Mouse (Mus musculus) midbrain, embryonic 16.5 days (tissue): ENCODE results near the gene Aip. TPM values are rescaled to one million over a fixed set of nuclear protein-coding genes. Genes with fewer than 3 reads are reported as not detected.
"Not testable (repeated sequence)": the region's sequence is repeated elsewhere in the genome, so short reads cannot be mapped to it uniquely, and the experiment has no call there.

Experiments
- ATAC-seq: fragments of 200-750 bp; cut with Nextera tagmentation; 2 replicates; pipeline ENCODE4 v1.8.0; 2017; ENCODE audit warnings: moderate TSS enrichment
- H3K27ac ChIP-seq: fragments of 300-500 bp; sonication (generic); 2 replicates; pipeline ENCODE4 v1.5.1; 2014; ENCODE audit warnings: mild to moderate bottlenecking, low read length, mixed read lengths
- H3K27me3 ChIP-seq: fragments of 300-500 bp; sonication (generic); 2 replicates; pipeline ENCODE4 v1.6.1; 2014; ENCODE audit warnings: low read depth, low read length, mixed read lengths; ENCODE audit not compliant: control insufficient read depth, insufficient read depth
- H3K36me3 ChIP-seq: fragments of 300-500 bp; sonication (generic); 2 replicates; pipeline ENCODE4 v1.6.1; 2014; ENCODE audit warnings: mild to moderate bottlenecking, low read length, moderate library complexity, mixed read lengths; ENCODE audit not compliant: control insufficient read depth, insufficient read depth
- H3K4me1 ChIP-seq: fragments of 300-500 bp; sonication (generic); 2 replicates; pipeline ENCODE4 v1.6.1; 2014; ENCODE audit warnings: mild to moderate bottlenecking, low read length, mixed read lengths; ENCODE audit not compliant: control insufficient read depth, insufficient read depth
- H3K4me2 ChIP-seq: fragments of 300-500 bp; sonication (generic); 2 replicates; pipeline ENCODE4 v1.6.1; 2014; ENCODE audit warnings: mild to moderate bottlenecking, low read length, mixed read lengths
- H3K4me3 ChIP-seq: fragments of 300-500 bp; sonication (generic); 2 replicates; pipeline ENCODE4 v1.5.1; 2014; ENCODE audit warnings: low read depth, mild to moderate bottlenecking, low read length, moderate library complexity, mixed read lengths
- H3K9ac ChIP-seq: fragments of 300-500 bp; sonication (generic); 2 replicates; pipeline ENCODE4 v1.6.1; 2014; ENCODE audit warnings: low read depth, low read length, mixed read lengths
- H3K9me3 ChIP-seq: fragments of 300-500 bp; sonication (generic); replicated peaks from 2 replicates; pipeline ENCODE4 v1.6.1; 2014; ENCODE audit warnings: mild to moderate bottlenecking, low read length, mixed read lengths; ENCODE audit not compliant: control insufficient read depth, poor library complexity, severe bottlenecking
- WGBS: fragments of 180-500 bp; shearing (Covaris S2); extraction: QIAGEN DNeasy Blood & Tissue Kit; methylation state at CpG from one replicate; pipeline ENCODE4 v1.1.7; 2014; 5-methylcytosine and 5-hydroxymethylcytosine counted together
- polyA plus RNA-seq: library from polyadenylated mRNA; unstranded; fragments of >200 nt; fragmentation: Nextera tagmentation; extraction: Ambion mirVana; gene quantifications from 2 replicates; pipeline ENCODE4 v1.2.1, GENCODE M21; 2015

Aip gene
- polyA plus RNA-seq, 1 experiment from 2014 or later = 102 TPM

GRCm38 (mm10) chr19:4070756-4071155, 54.9 kb downstream of the Aip start:
- H3K4me3 ChIP-seq = no peak overlapping the region
- H3K36me3 ChIP-seq = no peaks in the 10 kb centered on the region
- no peaks in the 10 kb centered on the region for H3K27me3 ChIP-seq
- no peak for ATAC-seq
- no peaks in the 10 kb centered on the region for H3K4me1 ChIP-seq
- WGBS = 84% methylated on average over 8 of the region's 8 CpGs
- no peak overlapping the region for H3K27ac ChIP-seq
- no peak overlapping the region for H3K9ac ChIP-seq
- no peaks in the 10 kb centered on the region for H3K9me3 ChIP-seq
- no peak overlapping the region for H3K4me2 ChIP-seq

GRCm38 (mm10) chr19:4070311-4070710, 55.3 kb downstream of the Aip start:
- Histone ChIP-seq H3K36me3 (no peaks in the 10 kb centered on the region), H3K27ac (no peak overlapping the region), H3K4me1 (no peaks in the 10 kb centered on the region), H3K4me2 (no peak overlapping the region), H3K4me3 (no peak overlapping the region), H3K9ac (no peak overlapping the region), H3K27me3 (no peaks in the 10 kb centered on the region), H3K9me3 (no peaks in the 10 kb centered on the region)
- ATAC-seq = no peak
- 73% methylated on average over 15 of the region's 15 CpGs for WGBS

- no peaks in the 10 kb centered on the region for H3K36me3 ChIP-seq
- no peak overlapping the region for H3K4me3 ChIP-seq
- 45% methylated on average over 15 of the region's 15 CpGs for WGBS
- no peak overlapping the region for H3K9ac ChIP-seq
- no peaks in the 10 kb centered on the region for H3K4me1 ChIP-seq
- no peak overlapping the region for H3K27ac ChIP-seq
- no peak for ATAC-seq
- no peak overlapping the region for H3K4me2 ChIP-seq
- H3K9me3 ChIP-seq = no peaks in the 10 kb centered on the region
- H3K27me3 ChIP-seq = no peaks in the 10 kb centered on the region
These were observed 56.8 kb downstream of the Aip start for GRCm38 (mm10) chr19:4068717-4069410.

DNA sequence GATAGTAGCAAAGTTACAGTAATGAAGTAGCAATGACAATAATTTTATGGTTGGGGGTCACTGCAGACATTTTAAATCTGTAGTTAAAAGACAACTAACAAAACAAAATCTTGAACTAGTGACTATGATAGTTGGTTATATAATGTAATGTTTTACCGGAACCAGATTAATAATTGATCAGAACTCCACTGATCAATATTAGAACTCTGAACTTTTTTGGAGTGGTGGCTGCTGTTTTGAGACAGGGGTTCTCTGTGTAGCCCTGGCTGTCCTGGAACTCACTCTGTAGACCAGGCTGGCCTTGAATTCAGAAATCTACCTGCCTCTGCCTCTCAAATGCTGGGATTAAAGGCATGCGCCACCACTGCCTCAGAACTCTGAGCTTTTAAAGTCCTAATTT, 57.4 kb downstream of the Aip start:
- not testable (repeated sequence) for H3K27ac ChIP-seq, H3K27me3 ChIP-seq, H3K4me3 ChIP-seq, H3K36me3 ChIP-seq, ATAC-seq, H3K9me3 ChIP-seq, H3K4me2 ChIP-seq, H3K9ac ChIP-seq, H3K4me1 ChIP-seq
- 92% methylated on average over 2 of the region's 2 CpGs for WGBS

- Histone ChIP-seq H3K36me3 (no peaks in the 10 kb centered on the region), H3K27ac (no peak overlapping the region), H3K4me3 (no peak overlapping the region), H3K4me2 (no peak overlapping the region), H3K9me3 (no peaks in the 10 kb centered on the region), H3K27me3 (no peaks in the 10 kb centered on the region), H3K9ac (no peak overlapping the region), H3K4me1 (no peaks in the 10 kb centered on the region)
- ATAC-seq = no peak
These were observed 58.8 kb downstream of the Aip start for GRCm38 (mm10) chr19:4066877-4067276.

DNA sequence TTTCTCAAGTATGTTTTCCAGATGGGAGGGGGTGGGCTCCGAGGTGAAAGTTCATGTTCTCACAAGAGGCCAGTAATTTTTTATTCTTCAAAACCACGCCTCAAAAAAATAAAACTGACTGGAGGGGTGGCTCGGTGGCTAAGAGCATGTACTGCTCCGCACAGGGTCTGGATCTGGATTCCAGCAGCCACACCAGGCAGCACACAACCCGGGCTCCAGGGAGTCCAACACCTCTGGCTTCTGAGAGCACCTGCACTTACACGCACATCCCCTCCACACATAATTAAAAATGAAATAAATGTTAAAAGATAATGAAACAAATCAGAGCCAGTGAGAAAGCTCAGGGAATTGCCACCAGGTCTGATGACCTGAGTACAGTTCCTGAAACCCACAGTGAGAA, 59.4 kb downstream of the Aip start:
- H3K4me3 ChIP-seq = no peak overlapping the region
- WGBS = 80% methylated on average over 6 of the region's 6 CpGs
- H3K27ac ChIP-seq = no peak overlapping the region
- no peaks in the 10 kb centered on the region for H3K9me3 ChIP-seq
- H3K27me3 ChIP-seq = no peaks in the 10 kb centered on the region
- H3K4me2 ChIP-seq = no peak overlapping the region
- H3K4me1 ChIP-seq = no peaks in the 10 kb centered on the region
- ATAC-seq = no peak
- no peaks in the 10 kb centered on the region for H3K36me3 ChIP-seq
- H3K9ac ChIP-seq = no peak overlapping the region

DNA sequence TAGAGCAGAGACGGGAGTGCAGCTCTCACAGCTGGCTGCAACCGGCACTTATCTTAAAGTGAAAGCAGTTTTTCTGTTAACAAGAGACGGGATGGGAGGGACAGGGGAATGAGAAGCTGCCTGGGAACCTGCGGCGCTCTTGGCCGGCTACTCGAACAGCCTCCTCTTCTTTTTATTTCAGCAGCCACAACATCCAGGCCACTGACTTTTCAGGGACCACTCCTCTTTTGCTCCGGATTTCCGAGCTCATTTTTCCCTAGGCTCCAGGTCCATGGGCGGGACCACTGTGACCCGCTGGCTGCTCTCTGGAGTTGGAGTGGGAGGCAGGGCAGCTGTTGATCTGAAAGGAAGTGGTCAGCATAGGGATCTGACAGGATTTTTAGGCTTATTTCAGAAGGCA, 61.2 kb downstream of the Aip start:
- WGBS = no CpG with 5 or more reads among the region's 11 CpGs
- H3K4me2 ChIP-seq, ATAC-seq, H3K36me3 ChIP-seq, H3K9me3 ChIP-seq, H3K9ac ChIP-seq, H3K4me1 ChIP-seq, H3K4me3 ChIP-seq, H3K27me3 ChIP-seq, H3K27ac ChIP-seq: not testable (repeated sequence)

Other genes with a start within 250 kb of the Aip start
- 12.5 and 12.6 TPM in 2 replicates for gene Tcirg1, start 218.7 kb downstream of the Aip start, polyA plus RNA-seq
- gene Ndufs8, start 213.1 kb downstream of the Aip start, polyA plus RNA-seq = 229 and 245 TPM in 2 replicates
- 1.8 and 2.0 TPM in 2 replicates for gene Aldh3b1, start 196.1 kb downstream of the Aip start, polyA plus RNA-seq
- gene Unc93b1, start 190.7 kb downstream of the Aip start, polyA plus RNA-seq = 9.7 and 9.9 TPM in 2 replicates
- gene Aldh3b3, start 167.2 kb downstream of the Aip start, polyA plus RNA-seq = not detected in 2 replicates
- gene Aldh3b2, start 153.5 kb downstream of the Aip start, polyA plus RNA-seq = 0.60 and 0.82 TPM in 2 replicates
- 1.0 and 1.8 TPM in 2 replicates for gene Acy3, start 139.3 kb downstream of the Aip start, polyA plus RNA-seq
- gene Tbx10, start 133.1 kb downstream of the Aip start, polyA plus RNA-seq = not detected in 2 replicates
- gene Nudt8, start 125.3 kb downstream of the Aip start, polyA plus RNA-seq = 24.5 and 28.8 TPM in 2 replicates
- gene Gm49405, start 125.2 kb downstream of the Aip start, polyA plus RNA-seq = 6.4 and 6.6 TPM in 2 replicates
- gene Doc2g, start 122.5 kb downstream of the Aip start, polyA plus RNA-seq = 8.1 and 9.2 TPM in 2 replicates
- gene Ndufv1, start 113.1 kb downstream of the Aip start, polyA plus RNA-seq = 234 and 247 TPM in 2 replicates
- gene Gstp1, start 87.9 kb downstream of the Aip start, polyA plus RNA-seq = 534 and 577 TPM in 2 replicates
- 1.3 and 5.2 TPM in 2 replicates for gene Gstp2, start 79.8 kb downstream of the Aip start, polyA plus RNA-seq
- gene Gstp3, start 66.3 kb downstream of the Aip start, polyA plus RNA-seq = not detected in 2 replicates
- 0.44 TPM in 1 of 2 replicates, not detected in the other for gene Cabp2, start 44.3 kb downstream of the Aip start, polyA plus RNA-seq
- 83.1 and 83.2 TPM in 2 replicates for gene Cdk2ap2, start 28.7 kb downstream of the Aip start, polyA plus RNA-seq
- gene Pitpnm1, start 25.9 kb downstream of the Aip start, polyA plus RNA-seq = 105 and 113 TPM in 2 replicates
- 0.09 TPM in 1 of 2 replicates, not detected in the other for gene Gpr152, start 13.9 kb upstream of the Aip start, polyA plus RNA-seq
- gene Cabp4, start 18.2 kb upstream of the Aip start, polyA plus RNA-seq = 0.24 and 0.48 TPM in 2 replicates
- 102 and 119 TPM in 2 replicates for gene Coro1b, start 22.8 kb upstream of the Aip start, polyA plus RNA-seq
- gene Ptprcap, start 27.7 kb upstream of the Aip start, polyA plus RNA-seq = 0.28 TPM in 1 of 2 replicates, not detected in the other
- 52.7 and 58.0 TPM in 2 replicates for gene Rps6kb2, start 37.5 kb upstream of the Aip start, polyA plus RNA-seq
- 5.2 and 6.7 TPM in 2 replicates for gene Carns1, start 49.6 kb upstream of the Aip start, polyA plus RNA-seq
- gene Tbc1d10c, start 65.4 kb upstream of the Aip start, polyA plus RNA-seq = 0.58 and 0.67 TPM in 2 replicates
- 520 and 542 TPM in 2 replicates for gene Ppp1ca, start 66.2 kb upstream of the Aip start, polyA plus RNA-seq
- 24.1 and 25.0 TPM in 2 replicates for gene Rad9a, start 75.8 kb upstream of the Aip start, polyA plus RNA-seq
- gene Clcf1, start 88.4 kb upstream of the Aip start, polyA plus RNA-seq = 0.40 and 0.68 TPM in 2 replicates
- gene AC109138.7, start 88.5 kb upstream of the Aip start, polyA plus RNA-seq = not detected in 2 replicates
- gene Pold4, start 106.0 kb upstream of the Aip start, polyA plus RNA-seq = 18.5 and 19.2 TPM in 2 replicates
- 14.7 and 19.6 TPM in 2 replicates for gene Ssh3, start 143.3 kb upstream of the Aip start, polyA plus RNA-seq
- 55.6 and 65.7 TPM in 2 replicates for gene Ankrd13d, start 157.3 kb upstream of the Aip start, polyA plus RNA-seq
- gene Grk2, start 180.4 kb upstream of the Aip start, polyA plus RNA-seq = 24.8 and 26.8 TPM in 2 replicates